Mouse (Mus musculus): ENCODE results near the gene Agfg2.

The Agfg2 gene

DNA sequence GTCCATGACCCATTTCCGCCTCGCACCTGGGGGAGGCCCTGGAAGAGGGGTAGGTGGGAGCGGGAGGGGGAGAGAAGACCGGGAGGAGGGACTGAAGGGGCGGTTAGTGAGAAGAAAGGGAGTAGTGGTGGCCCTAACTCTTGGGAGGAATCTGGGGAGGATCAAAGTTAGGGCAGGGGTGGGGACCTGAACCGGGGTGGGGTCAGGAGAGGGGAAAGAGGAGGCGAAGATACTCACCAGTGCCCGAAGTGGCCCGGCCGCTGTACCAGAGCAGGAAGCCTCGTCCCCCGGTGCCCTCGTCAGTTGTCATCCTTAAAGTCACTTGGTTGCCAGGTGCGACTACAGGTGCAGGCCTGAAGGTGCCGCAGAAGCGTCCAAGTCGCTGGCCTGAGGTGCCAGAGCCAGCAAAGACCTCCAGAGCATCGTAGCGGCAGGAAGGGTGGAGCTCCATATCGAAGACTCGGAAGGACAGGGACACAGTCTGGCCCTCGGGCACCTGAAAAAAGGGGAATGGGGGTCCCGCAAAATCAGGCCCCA is 75.8 kb downstream of the Agfg2 start:
- no peak for DNase-seq (ENCODE audit: low spot score)

DNA sequence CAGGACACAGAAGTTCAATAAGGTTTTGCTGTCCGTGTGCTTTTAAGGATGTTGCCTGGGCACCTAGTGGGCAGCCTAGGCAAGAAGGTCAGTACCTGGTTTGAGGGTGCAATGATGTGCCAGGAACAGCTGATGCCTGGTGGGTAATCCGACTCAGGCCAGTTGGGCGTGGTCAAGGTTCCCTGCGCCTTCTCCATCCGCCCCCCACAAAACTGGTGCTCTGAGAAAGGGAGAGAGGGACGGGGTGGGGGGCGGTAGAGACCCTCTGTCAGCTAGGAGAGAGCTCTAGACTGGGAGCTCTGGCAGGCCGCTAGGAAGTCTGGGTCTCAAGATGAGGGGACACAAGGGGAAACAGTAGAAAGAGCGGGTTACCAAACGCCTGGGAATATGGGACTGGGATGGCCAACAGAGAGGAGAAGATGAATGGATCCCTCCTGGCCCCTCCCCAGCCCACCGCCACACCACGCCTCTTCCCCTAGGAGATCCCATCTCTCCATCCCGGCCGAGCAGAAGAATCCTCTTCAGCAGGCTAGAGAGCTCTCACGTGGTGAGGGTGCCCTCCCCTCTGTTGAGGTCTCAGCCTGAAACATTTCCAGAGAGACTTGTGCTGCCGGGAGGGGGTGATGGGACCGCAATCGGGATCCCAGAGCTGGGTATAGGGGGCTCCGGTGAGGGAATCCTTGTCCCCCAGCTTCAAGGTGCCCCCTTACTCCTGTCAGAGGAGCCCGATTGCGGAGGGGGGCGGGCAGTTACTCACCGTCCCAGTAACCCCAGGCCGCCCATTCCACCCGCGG is 76.5 kb downstream of the Agfg2 start:
- DNase-seq (ENCODE audit: low spot score): no peak

DNA sequence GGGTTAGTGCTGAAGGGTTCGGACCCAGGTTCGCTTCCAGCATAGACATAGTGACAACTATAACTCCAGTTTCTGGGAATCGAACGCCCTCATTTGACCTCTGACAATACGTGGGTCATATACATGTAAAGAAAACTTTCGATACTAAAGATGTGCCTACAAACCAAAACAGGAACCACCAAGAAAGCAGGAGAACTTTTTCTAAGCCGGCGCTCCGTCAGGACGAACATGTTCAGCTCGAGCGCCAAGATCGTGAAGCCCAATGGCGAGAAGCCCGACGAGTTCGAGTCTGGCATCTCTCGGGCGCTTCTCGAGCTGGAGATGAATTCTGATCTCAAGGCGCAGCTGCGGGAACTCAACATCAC is 83.2 kb downstream of the Agfg2 start:
- DNase-seq (ENCODE audit: low spot score): no peak

DNA sequence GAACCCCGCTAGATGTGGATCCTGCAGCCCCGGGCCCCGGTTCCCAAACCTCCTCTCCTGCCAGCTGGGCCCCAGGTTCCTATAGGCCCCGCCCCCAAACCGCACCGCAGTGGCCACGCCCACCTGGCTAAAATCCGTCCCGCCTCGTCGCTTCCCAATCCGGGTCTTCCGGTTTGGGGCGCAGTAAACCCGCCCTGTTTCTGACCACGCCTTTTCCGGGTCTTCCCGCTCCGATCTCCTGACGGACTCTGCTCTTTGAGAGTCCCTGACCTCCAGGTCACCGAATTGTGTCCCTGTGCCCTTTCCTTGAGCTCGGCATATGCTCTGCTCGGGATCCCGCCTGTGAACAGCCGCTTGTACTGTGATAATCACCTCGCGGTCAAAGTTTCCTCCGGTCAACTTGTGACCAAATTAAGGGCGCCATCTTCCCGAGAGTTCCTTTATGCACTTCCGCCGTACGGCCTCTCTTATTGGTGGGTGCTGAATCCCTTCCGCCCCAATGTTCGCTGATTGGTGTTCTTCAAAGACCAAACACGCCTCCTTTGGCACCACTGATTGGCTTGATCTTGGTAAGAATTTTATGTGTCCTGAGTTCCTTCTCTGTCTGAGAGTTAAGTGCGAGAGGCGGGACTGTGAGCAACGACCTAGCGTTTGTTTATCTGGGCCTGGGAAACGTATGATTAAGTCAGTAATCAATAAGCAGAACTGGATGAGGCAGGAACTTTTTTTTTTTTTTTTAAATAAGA is 83.7 kb downstream of the Agfg2 start, which contains the start of gene Mospd3:
Gene Mospd3, minus strand, starts transcription at position 440 of the 746 bp plus-strand sequence.
- DNase-seq (ENCODE audit: low spot score): peak; percentile 93

All from left cerebral cortex, adult 11 months (tissue).